Mouse (Mus musculus): Measurements from ENCODE around the gene Slc38a1. TPM values are rescaled to one million over a fixed set of nuclear protein-coding genes. Genes with fewer than 3 reads are reported as not detected.

Gene Slc38a1
- polyA plus RNA-seq, 1 experiment from 2014 or later, result 111 TPM

DNA sequence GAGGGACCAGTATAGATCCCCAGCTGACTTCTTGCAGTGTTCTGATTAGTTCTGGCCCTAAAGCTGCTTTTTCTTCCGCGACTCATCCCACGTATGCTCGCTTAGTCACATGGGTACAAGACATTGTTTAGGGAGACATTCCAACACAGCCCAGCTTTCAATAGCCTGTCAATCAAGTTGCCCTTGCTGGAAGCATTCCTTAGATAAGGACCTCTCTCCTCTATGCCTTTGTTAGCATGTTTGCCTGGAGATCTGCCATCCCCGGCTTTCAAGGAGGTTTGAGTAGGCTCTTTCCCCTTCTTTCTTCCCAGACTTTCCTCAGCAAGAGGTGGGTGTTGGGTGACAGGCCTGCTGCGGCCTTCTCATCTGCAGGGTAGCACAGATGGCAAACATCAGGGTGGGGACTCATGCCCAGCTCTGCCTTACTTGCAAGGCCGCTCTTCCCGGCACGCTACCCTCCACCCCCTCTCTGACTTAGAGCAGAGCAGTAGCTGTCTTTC lies 118.4 kb downstream of the Slc38a1 start:
- H3K27ac ChIP-seq (replicated peaks), result peak overlapping the region; percentile 82
- DNase-seq (ENCODE audit: low spot score), result peak; percentile 53

More for the DNA sequence above, 118.4 kb downstream of the Slc38a1 start:
- Histone ChIP-seq H3K4me1 (peaks cover 13% of the 10 kb centered on the region), H3K36me3 (no peaks in the 10 kb centered on the region), H3K4me3 (no peak overlapping the region), H3K9me3 (replicated peaks) (no peaks in the 10 kb centered on the region), H3K27me3 (ENCODE audit: low read depth, poor library complexity, severe bottlenecking) (no peaks in the 10 kb centered on the region)
- 34% methylated on average over 9 of the region's 9 CpGs for WGBS

Other genes with a start within 250 kb of the Slc38a1 start
- gene Scaf11, start 182.1 kb downstream of the Slc38a1 start, polyA plus RNA-seq (2016; fragmentation: Nextera tagmentation; extraction: Ambion mirVana), result 88.9 and 102 TPM in 2 replicates
- 151 and 164 TPM in 2 replicates for gene Slc38a2, start 56.8 kb upstream of the Slc38a1 start, polyA plus RNA-seq (2016; fragmentation: Nextera tagmentation; extraction: Ambion mirVana)